ENCODE assay signal across 1 mouse cellular context in the genomic region with DNA sequence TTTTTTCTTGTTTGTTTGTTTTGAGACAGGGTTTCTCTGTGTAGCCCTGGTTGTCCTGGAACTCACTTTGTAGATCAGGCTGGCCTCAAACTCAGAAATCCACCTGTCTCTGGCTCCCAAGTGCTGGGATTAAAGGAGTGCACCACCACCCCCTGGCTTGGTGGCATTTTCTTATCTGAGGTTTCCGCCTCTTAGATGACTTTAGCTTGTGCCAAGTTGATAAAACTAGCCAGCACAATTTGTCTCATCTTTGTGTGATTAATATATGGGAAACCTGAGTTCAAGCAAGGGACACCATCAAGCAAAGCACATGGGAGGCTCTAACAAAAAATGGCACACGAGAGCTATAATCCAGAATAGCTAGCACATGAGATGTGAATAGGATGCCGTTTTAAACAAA. TPM values are rescaled to one million over a fixed set of nuclear protein-coding genes. Genes with fewer than 3 reads are reported as not detected.
"Had no signal": no experiment of that assay in that cellular context is flagged by ENCODE, and none has a peak within 500 bp of the region (broad histone marks: within the 10 kb centered on the region; RNA-seq: fewer than 3 reads in every experiment).

No protein-coding gene starts in this region.

RNA-seq across cellular contexts. Expression of a gene that starts 27.5 kb away (rescaled TPM):
- total RNA-seq: monocyte, adult 5-6 weeks had no signal
